Mouse (Mus musculus): ENCODE data around the gene Serf2. TPM values are rescaled to one million over a fixed set of nuclear protein-coding genes. Genes with fewer than 3 reads are reported as not detected.
A peak's percentile ranks its signal among the peaks of the same experiment; 100 is the strongest.

Serf2 gene
- 100 to 1,000 TPM; 158 to 189 TPM for total RNA-seq (2021)
- long read RNA-seq, transcript Serf2-204 (3 exons, 3,056 nt) = major isoform, 239 of 292 reads
- long read RNA-seq, transcript Serf2-201 (3 exons, 525 nt) = minor isoform, 10 of 292 reads
- long read RNA-seq, transcript Serf2-202 (3 exons, 876 nt) = minor isoform, 5 of 292 reads
- long read RNA-seq, partial matches to known transcripts = 19 of 292 reads
- long read RNA-seq, other reads (novel, unspliced or antisense) = 15 of 292 reads

- peak; percentile 98 to 99 for DNase-seq (ENCODE audit: low spot score in 2 of 2)
These were observed at the start of gene Serf2 for GRCm38 (mm10) chr2:121448739-121449535. Gene Serf2, plus strand, starts transcription at chr2:121449195.

GRCm38 (mm10) chr2:121403296-121403695 lies 45.7 kb upstream of the Serf2 start:
- DNase-seq (ENCODE audit: low spot score in 2 of 2) = no peak

GRCm38 (mm10) chr2:121408160-121408559 lies 40.8 kb upstream of the Serf2 start:
- DNase-seq (ENCODE audit: low spot score in 2 of 2) = peak; percentile 16 to 21

GRCm38 (mm10) chr2:121412843-121413386 lies 36.1 kb upstream of the Serf2 start:
- DNase-seq (ENCODE audit: low spot score in 2 of 2) = no peak

- DNase-seq (ENCODE audit: low spot score in 2 of 2) = peak; percentile 94 to 97
These were observed 35.5 kb upstream of the Serf2 start, which contains the start of the genes Pdia3 and Catsper2 for GRCm38 (mm10) chr2:121413387-121414042. Gene Pdia3, plus strand, starts transcription at chr2:121413775. Gene Catsper2, minus strand, starts transcription at chr2:121413792.

GRCm38 (mm10) chr2:121414139-121414685 lies 34.8 kb upstream of the Serf2 start:
- no peak for DNase-seq (ENCODE audit: low spot score in 2 of 2)

GRCm38 (mm10) chr2:121415103-121415502 lies 33.9 kb upstream of the Serf2 start:
- DNase-seq (ENCODE audit: low spot score in 2 of 2) = no peak

GRCm38 (mm10) chr2:121415591-121415990 lies 33.4 kb upstream of the Serf2 start:
- no peak for DNase-seq (ENCODE audit: low spot score in 2 of 2)

GRCm38 (mm10) chr2:121416356-121416755 lies 32.6 kb upstream of the Serf2 start:
- DNase-seq (ENCODE audit: low spot score in 2 of 2) = no peak

- DNase-seq (ENCODE audit: low spot score in 2 of 2) = no peak
These were observed 30.5 kb upstream of the Serf2 start for GRCm38 (mm10) chr2:121418476-121418875.

GRCm38 (mm10) chr2:121423166-121423565 lies 25.8 kb upstream of the Serf2 start:
- no peak for DNase-seq (ENCODE audit: low spot score in 2 of 2)

GRCm38 (mm10) chr2:121425890-121426289 lies 23.1 kb upstream of the Serf2 start:
- DNase-seq (ENCODE audit: low spot score in 2 of 2) = no peak

GRCm38 (mm10) chr2:121434854-121435253 lies 14.1 kb upstream of the Serf2 start:
- no peak for DNase-seq (ENCODE audit: low spot score in 2 of 2)

GRCm38 (mm10) chr2:121439746-121440145 lies 9.2 kb upstream of the Serf2 start:
- DNase-seq (ENCODE audit: low spot score in 2 of 2) = no peak

GRCm38 (mm10) chr2:121440834-121441605 lies 8.0 kb upstream of the Serf2 start:
- DNase-seq (ENCODE audit: low spot score in 2 of 2) = no peak

GRCm38 (mm10) chr2:121441800-121442199 lies 7.2 kb upstream of the Serf2 start:
- DNase-seq (ENCODE audit: low spot score in 2 of 2) = no peak

- no peak for DNase-seq (ENCODE audit: low spot score in 2 of 2)
These were observed 6.5 kb upstream of the Serf2 start for GRCm38 (mm10) chr2:121442259-121443067.

GRCm38 (mm10) chr2:121443068-121443349 lies 6.0 kb upstream of the Serf2 start:
- no peak for DNase-seq (ENCODE audit: low spot score in 2 of 2)

- DNase-seq (ENCODE audit: low spot score in 2 of 2) = no peak
These were observed 4.8 kb upstream of the Serf2 start, which contains the start of gene Ell3 for GRCm38 (mm10) chr2:121444178-121444577. Gene Ell3, minus strand, starts transcription at chr2:121444278.

- no peak for DNase-seq (ENCODE audit: low spot score in 2 of 2)
These were observed 3.9 kb upstream of the Serf2 start for GRCm38 (mm10) chr2:121445117-121445516.

All from layer of hippocampus, postnatal 10 days (tissue).